Comparison of ENCODE assay signal across 11 mouse cellular contexts in genomic region chr12:107047059-107047531, GRCm38 (mm10).
DNase-seq lines count a peak whose midpoint lies in the region; ATAC-seq lines count a peak whose summit lies in the region.
"Had no signal": no experiment of that assay in that cellular context is flagged by ENCODE, and none has a peak within 500 bp of the region (broad histone marks: within the 10 kb centered on the region; RNA-seq: fewer than 3 reads in every experiment).

No protein-coding gene starts in this region.

- H3K36me3 ChIP-seq in kidney, embryonic 15.5 days, result no peaks in the 10 kb centered on the region

- ATAC-seq in kidney, embryonic 15.5 days (replicated peaks; ENCODE audit: low FRiP score), result no peak

- DNase-seq in kidney, adult 9 months, result no peak
- DNase-seq in R1 (ENCODE audit: low read depth, low spot score), result peak; percentile 95
- DNase-seq in cerebellum, postnatal 36 days, result peak; percentile 39 to 51
- DNase-seq in right cerebral cortex, postnatal 25 days, result peak; percentile 26
- DNase-seq in adrenal gland, postnatal 36 days, result no peak
- no peak for DNase-seq in adrenal gland, postnatal 4 days (ENCODE audit: low spot score in 2 of 2)
- no peak for DNase-seq in heart, adult 18-20 months
- DNase-seq: kidney, adult 11 months; liver had no signal

- H3K9me3 ChIP-seq in kidney, embryonic 15.5 days (replicated peaks), result no peaks in the 10 kb centered on the region

- H3K4me2 ChIP-seq in kidney, embryonic 15.5 days, result 0 out of 2 replicates have a peak overlapping the region, but pooled peaks have one; percentile 7

- H3K4me1 ChIP-seq in kidney, embryonic 15.5 days, result no peaks in the 10 kb centered on the region

- H3K9ac ChIP-seq in kidney, embryonic 15.5 days, result no peak overlapping the region

- WGBS in kidney, embryonic 15.5 days, result 63% methylated on average over 13 of the region's 13 CpGs

- H3K4me3 ChIP-seq in kidney, embryonic 15.5 days (replicated peaks), result no peak overlapping the region
- H3K4me3 ChIP-seq: myocyte had no signal

- no peak overlapping the region for H3K27ac ChIP-seq in kidney, embryonic 15.5 days

- no peaks in the 10 kb centered on the region for H3K27me3 ChIP-seq in kidney, embryonic 15.5 days

Comparison
In these comparisons a context has a peak if more than half of its experiments do, and no peak if none do; other contexts are left out.
1. DNase-seq: peak in R1 (single experiment), cerebellum, postnatal 36 days (2 of 2) and right cerebral cortex, postnatal 25 days (single experiment); none in kidney, adult 9 months (single experiment), adrenal gland, postnatal 36 days (0 of 2), adrenal gland, postnatal 4 days (0 of 2) and heart, adult 18-20 months (0 of 2).